Mouse (Mus musculus): Measurements from ENCODE around the gene Pnpt1.

The Pnpt1 gene

DNA sequence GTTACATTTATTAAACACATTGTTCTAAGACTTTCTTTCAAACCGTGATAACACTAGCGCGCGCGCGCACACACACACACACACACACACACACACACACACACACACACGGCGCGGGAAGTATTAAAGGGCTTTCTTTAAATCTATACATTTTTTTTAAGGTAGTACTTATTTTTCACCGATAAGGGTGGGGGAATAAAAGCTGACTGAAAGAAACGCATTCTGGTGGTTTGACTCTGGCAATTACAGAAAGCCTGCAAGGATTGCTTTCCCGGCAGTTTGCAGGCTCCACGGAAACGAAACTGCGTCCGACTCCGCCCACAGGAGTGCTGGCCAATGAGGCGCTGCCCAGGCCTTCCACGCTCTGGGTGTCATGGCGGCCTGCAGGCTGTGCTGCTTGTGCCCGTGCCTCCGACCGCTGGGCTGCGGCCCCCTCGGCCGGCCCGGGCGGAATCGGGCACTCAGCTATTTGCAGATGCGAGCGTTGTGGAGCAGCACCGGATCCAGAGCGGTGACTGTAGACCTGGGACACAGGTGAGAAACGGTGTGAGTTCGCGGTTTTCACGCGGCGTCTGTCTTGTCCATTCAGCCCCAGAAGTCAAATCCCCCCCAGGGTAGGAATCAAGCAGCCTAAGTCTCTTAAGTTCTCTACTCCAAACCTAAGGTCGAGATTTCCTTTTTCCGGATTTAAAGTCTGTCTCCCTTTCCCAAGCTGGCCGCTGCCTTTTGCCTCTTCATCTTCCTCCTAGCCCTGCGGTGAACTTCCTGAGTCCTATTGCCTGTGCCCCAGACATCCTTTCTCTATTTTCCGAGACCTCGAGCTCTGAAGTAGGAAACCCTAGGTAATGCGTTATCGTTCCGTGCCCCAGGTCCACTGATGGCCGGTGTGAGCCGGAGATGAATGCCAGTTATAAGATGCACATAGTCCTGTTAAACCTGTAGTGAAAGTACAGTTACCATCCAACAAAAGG is at the start of gene Pnpt1:
Pnpt1 (plus strand) TSS at position 360 of the 971 bp plus-strand sequence.
- DNase-seq (ENCODE audit: low read depth) = peak; percentile 96

DNA sequence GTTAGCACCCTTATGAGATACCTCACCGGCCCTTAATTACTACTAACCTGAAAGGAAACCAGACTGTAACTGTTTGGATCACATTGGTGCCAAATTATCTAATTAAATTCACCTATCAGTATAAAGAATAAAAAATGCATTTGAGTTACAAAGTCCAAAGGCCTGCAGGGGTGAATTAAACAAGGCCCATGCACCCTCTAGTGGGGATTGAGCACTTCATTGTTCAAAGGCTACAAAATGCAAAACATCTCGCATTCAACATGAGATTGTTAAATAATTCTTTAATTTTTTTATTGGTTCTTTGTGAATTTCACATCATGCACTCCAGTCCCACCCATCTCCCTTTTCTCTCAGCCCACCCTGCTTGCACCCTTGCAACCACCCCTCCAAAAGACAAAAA is 38.1 kb upstream of the Pnpt1 start:
- DNase-seq (ENCODE audit: low read depth) = peak; percentile 47

DNA sequence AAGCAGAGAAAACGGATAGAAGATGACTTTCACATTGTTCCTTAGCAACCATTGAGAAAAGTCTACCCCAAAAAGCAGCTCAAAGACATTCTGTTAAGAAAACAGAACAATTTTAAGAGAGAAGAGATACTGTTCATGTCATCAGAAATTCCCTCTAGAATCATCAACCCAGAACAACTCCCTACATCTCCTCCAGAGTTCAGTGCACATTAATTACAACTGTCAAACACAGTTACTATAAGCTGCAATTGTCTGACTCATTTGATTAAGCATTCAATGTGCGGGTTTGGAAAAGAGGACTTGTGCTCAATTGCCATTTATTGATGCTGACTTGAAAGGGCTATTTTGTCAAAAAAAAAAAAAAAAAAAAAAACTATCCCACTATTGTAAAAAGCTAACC is 31.6 kb upstream of the Pnpt1 start:
- DNase-seq (ENCODE audit: low read depth) = no peak

DNA sequence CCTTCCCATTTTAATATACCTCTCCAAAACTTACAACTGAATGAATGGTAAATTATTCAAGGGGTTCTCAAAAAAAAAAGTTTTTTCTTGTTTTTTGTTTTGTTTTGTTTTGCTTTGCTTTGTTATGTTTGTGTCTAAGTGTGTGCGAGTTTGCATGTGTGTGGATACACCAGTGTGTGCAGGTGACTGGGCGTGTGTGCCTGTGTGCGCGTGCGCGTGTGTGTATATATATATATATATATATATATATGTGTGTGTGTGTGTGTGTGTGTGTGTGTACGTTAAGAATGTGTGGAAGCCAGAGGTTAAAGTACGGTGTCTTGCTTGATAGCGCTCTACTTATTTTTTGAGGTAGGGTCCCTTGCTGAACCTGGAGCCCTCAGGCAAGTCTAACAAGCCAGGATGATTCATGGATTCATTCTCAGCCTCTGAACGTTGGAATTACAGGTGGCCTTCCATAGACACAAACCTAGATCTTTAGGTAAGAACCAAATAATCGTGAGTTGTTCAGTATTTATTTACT is 621 bp upstream of the Pnpt1 start:
- no peak for DNase-seq (ENCODE audit: low read depth)

DNA sequence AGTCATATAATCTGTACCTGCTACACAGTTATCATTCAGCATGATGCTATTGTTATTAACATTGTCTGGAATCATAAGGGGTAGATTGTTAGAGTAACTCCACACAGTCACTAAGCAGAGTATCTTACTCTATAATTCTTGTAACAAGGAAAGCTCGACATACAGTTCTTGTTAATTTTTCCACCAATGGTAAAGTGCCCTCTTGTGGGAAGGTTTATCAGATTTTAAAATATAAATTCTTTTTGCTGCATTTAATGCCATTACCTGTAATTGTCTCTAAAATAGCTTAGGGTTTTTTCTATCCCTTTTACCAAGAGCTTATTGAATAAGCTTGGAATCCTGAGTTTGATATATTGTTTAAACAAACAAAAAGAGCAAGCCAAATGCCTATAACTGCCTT is 10.1 kb downstream of the Pnpt1 start:
- peak; percentile 14 for DNase-seq (ENCODE audit: low read depth)

DNA sequence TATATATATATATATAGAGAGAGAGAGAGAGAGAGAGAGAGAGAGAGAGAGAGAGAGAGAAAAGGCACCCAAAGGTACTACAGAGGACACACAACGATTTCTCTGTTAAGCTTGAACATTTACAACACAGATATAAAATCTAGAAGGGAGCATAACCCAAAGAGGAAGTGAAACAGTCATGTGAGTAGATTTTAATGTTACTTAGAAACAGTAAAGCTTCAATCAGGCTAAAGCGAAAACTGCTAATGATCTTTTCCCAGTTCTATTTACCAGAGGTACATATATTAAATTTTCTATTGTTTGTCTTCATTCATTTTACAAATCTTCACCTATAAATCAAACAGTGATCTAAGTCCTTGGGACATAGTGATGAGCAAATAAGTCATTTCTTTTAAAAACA is 18.4 kb downstream of the Pnpt1 start:
- no peak for DNase-seq (ENCODE audit: low read depth)

DNA sequence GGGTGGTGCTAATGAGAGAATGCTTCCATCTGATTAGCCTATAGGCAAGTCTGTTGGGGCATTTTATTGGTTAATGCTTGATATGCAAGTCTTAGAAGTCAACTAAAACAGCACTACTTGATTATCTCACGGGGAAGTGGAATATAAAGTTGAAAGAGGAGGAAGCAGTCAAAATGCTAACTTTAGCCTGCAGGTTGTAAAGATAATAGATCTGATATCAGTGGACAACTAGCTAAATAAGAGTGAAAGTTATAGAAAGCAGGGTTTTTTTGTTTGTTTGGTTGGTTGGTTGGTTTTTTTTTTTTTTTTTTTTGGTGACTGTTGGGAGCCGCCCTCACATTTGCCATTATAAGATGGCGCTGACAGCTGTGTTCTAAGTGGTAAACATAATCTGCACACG is 33.0 kb downstream of the Pnpt1 start:
- no peak for DNase-seq (ENCODE audit: low read depth)

DNA sequence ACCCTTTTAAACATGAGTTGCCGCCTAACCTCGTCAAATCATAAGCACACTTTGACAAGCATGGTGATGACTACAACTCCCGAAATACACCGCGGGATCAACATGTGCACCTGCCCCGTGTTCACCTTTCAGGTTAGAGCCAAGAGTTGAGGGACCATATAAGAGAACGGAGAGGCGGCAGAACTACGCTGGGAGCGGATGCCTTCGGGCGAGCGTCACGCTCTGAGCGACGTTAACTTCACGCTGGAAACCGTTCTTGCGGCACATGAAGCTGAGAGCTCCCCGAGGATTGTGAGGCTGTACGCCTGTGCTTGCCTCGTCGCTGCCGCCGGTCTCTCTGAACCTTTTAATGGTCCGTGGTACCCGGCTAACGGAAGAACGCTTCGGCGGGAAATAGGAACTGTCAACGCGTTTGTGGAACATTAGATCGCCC is 41.4 kb downstream of the Pnpt1 start:
- DNase-seq (ENCODE audit: low read depth) = peak; percentile 61

DNA sequence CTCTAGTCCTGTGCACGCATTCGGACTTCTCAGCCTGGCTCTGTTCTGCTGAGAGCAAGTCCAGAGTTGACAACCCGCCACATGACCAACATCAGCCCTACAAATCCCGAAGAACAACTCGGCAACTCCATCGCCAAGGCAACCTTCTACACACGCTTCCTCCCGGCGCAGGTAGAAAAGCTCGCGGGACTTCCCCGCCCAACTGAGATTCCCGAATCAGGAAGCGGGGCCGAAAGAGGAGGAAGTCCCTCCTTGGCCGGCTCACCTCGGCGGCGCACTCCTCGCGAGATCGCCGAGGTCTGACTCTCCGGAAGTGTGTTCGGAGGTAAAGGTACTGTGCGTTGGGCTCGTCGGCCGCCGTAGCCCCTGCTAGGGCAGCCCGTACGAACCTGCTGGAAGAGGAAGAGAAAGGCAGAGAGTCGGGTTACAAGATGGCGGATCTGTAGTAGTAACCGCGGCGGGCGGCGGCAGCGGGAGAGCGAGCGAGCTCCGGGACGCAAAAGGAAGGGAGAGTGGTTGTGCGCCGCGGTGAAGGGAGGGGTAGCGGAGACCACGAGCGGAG is 42.1 kb downstream of the Pnpt1 start, which contains the start of gene Ppp4r3b:
Ppp4r3b (plus strand) TSS at position 328 of the 562 bp plus-strand sequence.
- DNase-seq (ENCODE audit: low read depth) = peak; percentile 99

DNA sequence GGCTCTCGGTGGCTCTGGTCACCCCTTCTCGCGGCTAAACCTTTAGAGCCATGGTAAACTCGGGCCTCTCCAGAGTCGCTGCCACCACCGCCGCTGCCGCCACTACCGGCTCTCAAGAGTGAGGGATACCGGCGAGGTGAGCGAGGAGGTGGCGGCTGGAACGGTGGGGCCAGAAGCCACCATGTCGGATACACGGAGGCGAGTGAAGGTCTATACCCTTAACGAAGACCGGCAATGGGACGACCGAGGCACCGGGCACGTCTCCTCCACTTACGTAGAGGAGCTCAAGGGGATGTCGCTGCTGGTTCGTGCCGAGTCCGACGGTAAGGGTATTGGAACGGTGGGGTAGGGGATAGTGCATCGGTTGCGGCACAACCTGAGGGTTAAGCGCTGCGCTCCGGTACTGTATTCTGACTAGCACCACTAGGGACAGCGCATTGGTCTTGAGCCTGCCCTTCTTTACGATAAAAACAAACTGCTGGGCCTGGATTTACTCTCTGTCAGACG is 42.6 kb downstream of the Pnpt1 start:
- DNase-seq (ENCODE audit: low read depth) = peak; percentile 86

DNA sequence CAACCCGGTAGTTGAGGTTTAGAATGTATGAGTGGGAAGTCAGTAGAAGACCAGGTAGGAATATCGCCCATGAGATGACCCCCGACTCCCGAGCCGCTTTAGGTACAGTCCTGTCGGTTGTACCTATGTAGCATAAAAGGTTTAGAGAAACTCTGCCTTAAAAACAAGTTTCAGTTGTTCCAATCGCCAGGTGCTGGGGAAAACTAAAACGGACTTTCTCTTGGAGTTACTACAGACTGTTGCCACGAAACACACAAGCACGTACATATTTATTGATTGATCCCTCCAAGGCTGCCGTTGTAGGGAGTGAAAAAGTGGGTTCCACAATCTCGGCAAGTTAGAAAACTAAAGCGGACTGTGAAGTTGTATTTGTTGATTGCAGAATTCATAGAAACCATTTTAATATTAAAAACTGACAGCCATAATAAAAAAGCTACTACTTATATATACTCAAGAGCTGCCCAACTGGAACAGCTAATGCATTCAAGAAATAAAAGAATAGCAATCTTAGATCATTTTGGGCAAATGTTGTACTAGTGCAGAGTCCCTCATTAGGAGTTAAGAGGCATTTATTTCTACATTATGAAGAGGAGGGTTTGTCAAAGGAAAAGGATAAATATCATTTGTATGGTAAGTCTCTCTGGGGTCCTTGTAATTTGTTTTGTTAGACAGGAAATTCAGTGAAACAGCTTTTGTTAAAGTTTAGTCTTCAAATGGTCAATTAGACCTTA is 43.3 kb downstream of the Pnpt1 start:
- no peak for DNase-seq (ENCODE audit: low read depth)

DNA sequence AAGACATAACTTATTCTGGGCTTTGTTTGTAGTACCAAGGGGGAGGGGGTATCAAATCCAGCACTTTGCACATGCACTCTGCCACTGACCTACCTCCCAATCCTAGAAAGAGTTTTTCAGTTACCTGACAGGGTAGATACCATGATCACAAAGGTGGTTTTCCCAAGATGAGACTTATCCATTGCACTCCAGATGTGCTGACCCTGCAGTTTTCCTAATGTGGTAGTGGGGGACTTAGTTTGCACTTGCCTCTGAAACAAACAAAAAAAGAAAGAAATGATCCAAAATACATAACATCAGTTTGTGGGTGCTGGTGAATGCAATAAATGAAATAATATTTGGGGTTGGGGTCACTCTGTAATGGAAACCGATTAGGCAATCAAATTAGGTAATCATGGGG is 48.8 kb downstream of the Pnpt1 start:
- no peak for DNase-seq (ENCODE audit: low read depth)

DNA sequence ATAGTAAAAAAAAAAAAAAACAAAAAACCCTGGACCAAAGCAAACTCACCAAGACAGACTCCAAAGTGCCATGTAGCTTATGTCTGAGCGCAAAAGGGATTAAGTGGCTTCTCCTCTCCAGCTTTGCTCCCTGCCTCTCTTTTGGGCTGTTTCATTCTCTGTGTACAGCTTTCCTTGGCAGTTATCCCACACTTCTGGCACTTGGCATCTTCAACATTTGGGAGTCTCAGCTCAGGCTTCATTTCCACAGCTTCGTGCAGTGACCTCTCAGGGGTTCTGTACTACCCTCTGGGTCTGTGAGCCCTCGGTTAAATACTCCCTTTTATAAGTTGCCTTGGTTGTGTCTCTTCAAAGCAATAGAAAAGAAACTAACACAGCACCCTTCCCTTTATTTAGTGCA is 50.1 kb downstream of the Pnpt1 start:
- DNase-seq (ENCODE audit: low read depth) = peak; percentile 56

DNA sequence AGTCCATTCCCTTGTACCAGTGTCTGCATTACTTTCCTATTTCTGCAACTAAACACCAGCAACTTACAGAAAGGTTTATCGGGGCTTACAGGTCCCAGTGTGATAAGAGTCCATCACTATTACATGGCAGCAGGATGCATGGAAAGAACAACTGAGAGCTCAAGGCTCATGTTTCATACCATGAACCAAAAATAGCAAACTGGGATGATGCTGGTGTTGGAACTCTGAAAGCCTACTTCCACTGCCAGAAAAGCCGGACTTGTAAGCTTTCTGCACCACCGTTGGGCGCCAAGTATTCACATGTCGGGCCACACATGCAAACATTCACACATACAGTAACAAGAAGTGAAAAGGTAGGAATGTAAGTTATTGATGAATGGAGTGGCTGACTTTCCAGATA is 51.2 kb downstream of the Pnpt1 start:
- DNase-seq (ENCODE audit: low read depth) = no peak

DNA sequence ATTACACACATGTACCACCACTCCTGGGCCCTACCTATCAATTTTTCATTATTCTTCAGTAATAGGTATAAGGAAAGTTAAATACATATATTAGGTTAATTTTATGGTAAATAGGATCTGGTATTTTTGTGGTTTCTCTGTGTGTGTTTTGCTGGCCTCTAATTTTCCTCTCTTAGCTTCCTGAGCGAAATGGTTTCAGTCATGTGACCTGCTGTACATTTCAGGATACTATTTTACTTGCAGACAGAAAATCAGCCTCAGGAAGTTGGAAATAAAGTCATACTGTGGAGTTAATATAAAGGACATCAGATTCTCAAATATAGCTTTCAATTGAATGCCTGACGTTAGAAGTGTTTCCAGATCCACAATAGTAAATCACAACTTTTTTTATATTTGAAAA is 58.4 kb downstream of the Pnpt1 start:
- no peak for DNase-seq (ENCODE audit: low read depth)

DNA sequence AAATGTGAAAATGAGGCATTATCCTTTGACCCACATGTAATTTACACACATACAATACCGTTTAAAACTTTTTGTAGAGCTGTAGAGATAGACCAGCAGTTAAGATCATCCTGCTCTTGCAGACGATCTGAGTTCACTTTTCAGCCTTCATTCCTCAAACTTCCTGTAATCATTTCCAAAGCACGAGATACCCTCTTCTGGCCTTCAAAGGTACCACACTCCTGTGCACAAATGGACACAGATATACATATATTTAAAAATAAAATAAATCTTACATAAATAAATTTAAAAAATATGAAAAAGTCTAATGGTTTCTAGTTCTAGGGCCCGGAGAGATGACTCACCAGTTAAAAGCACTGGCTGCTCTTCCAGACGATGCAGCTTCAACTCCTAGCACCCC is 73.1 kb downstream of the Pnpt1 start:
- DNase-seq (ENCODE audit: low read depth) = peak; percentile 48

DNA sequence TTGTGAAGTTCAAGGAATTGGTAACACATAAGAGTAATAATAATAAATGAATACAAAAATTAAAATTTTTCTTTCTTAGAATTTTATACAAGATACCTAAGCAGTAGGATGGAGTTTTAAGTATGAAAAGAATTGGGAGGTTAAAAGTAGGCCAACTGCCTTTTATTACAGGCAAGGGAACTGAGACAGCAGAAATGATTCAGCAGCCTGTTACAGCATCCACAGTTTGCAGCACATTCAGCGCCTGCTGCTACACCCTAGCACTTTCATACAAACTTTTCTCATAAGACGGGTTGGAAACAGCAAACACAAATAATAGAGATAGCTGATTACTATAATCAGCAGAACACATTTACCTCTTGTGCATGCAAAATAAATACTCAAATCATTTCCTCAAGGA is 79.2 kb downstream of the Pnpt1 start:
- DNase-seq (ENCODE audit: low read depth) = no peak
